Mouse (Mus musculus): ENCODE results near the gene Zfp954. TPM values are rescaled to one million over a fixed set of nuclear protein-coding genes. Genes with fewer than 3 reads are reported as not detected.
"Not testable (repeated sequence)": the region's sequence is repeated elsewhere in the genome, so short reads cannot be mapped to it uniquely, and the experiment has no call there.

The Zfp954 gene
- total RNA-seq, 1 experiment: 10.3 TPM

- in situ Hi-C loops (cut with MboI; ENCODE audit: low sequenced_read_pairs in 2 of 2, unreplicated experiment in 2 of 2): no loop called here
- no peak overlapping the region for H3K4me3 ChIP-seq (ENCODE audit: insufficient read depth in 1 of 2, low read depth in 1 of 2, low read length in 2 of 2, poor library complexity in 1 of 2, severe bottlenecking in 1 of 2)
- no peaks in the 10 kb centered on the region for H3K9me3 ChIP-seq (ENCODE audit: control insufficient read depth, insufficient read depth, low read depth, low read length)
- peaks cover 2 to 7% of the 10 kb centered on the region in 2 experiments; a peak in 3 of 4 replicates for H3K4me1 ChIP-seq (ENCODE audit: control insufficient read depth in 2 of 2, insufficient read depth in 2 of 2, low read length in 2 of 2, poor library complexity in 1 of 2)
- DNase-seq (ENCODE audit: low read depth, low spot score): peak; percentile 47
- no peak overlapping the region for H3K9ac ChIP-seq (ENCODE audit: insufficient read depth, low read depth, low read length, poor library complexity, severe bottlenecking)
- H3K36me3 ChIP-seq (ENCODE audit: control insufficient read depth, insufficient read depth, low read length, poor library complexity, severe bottlenecking): no peaks in the 10 kb centered on the region; the same call in 1 of the 2 replicates
- H3K27ac ChIP-seq (ENCODE audit: insufficient read depth, low read depth, low read length, poor library complexity, severe bottlenecking): peak overlapping the region; percentile 27; the same call in 1 of the 2 replicates
- TF ChIP-seq ZC3H11A (IDR thresholded peaks at IDR 0.05; ENCODE audit: borderline replicate concordance, low read depth, low read length) (no peak), MAFK (IDR thresholded peaks at IDR 0.05; ENCODE audit: insufficient read depth, low read depth, low read length) (no peak), ZNF384 (IDR thresholded peaks at IDR 0.05; ENCODE audit: low read depth, low read length) (no peak), CHD2 (IDR thresholded peaks at IDR 0.05; ENCODE audit: low read depth, low read length) (no peak), HCFC1 (IDR thresholded peaks at IDR 0.05; ENCODE audit: borderline replicate concordance, insufficient read depth, low read length) (no peak)
Measured at GRCm38 (mm10) chr7:7132751-7133150, 11.5 kb upstream of the Zfp954 start.

- DNase-seq (ENCODE audit: low read depth, low spot score); H3K9me3 ChIP-seq (ENCODE audit: control insufficient read depth, insufficient read depth, low read depth, low read length); H3K4me1 ChIP-seq (ENCODE audit: control insufficient read depth in 2 of 2, insufficient read depth in 2 of 2, low read length in 2 of 2, poor library complexity in 1 of 2); in situ Hi-C loops (cut with MboI; ENCODE audit: low sequenced_read_pairs in 2 of 2, unreplicated experiment in 2 of 2); H3K36me3 ChIP-seq (ENCODE audit: control insufficient read depth, insufficient read depth, low read length, poor library complexity, severe bottlenecking): not testable (repeated sequence)
- Histone ChIP-seq H3K4me3 (ENCODE audit: insufficient read depth in 1 of 2, low read depth in 1 of 2, low read length in 2 of 2, poor library complexity in 1 of 2, severe bottlenecking in 1 of 2) (peak overlapping the region; percentile 68 to 84), H3K27ac (ENCODE audit: insufficient read depth, low read depth, low read length, poor library complexity, severe bottlenecking) (peak overlapping the region; percentile 50; the same call in 1 of the 2 replicates), H3K9ac (ENCODE audit: insufficient read depth, low read depth, low read length, poor library complexity, severe bottlenecking) (peak overlapping the region; percentile 59)
Measured at GRCm38 (mm10) chr7:7130491-7131124, 9.3 kb upstream of the Zfp954 start.

- in situ Hi-C loops (cut with MboI; ENCODE audit: low sequenced_read_pairs in 2 of 2, unreplicated experiment in 2 of 2): loop anchor here in 1 of 2 experiments (25.0 kb wide), 1 partner anchor 91 kb away; the partner anchor contains the start of gene Zfp772
- Histone ChIP-seq H3K4me3 (ENCODE audit: insufficient read depth in 1 of 2, low read depth in 1 of 2, low read length in 2 of 2, poor library complexity in 1 of 2, severe bottlenecking in 1 of 2) (peak overlapping the region; percentile 73 to 75), H3K36me3 (ENCODE audit: control insufficient read depth, insufficient read depth, low read length, poor library complexity, severe bottlenecking) (peaks cover 4% of the 10 kb centered on the region; the same call in 1 of the 2 replicates), H3K9ac (ENCODE audit: insufficient read depth, low read depth, low read length, poor library complexity, severe bottlenecking) (no peak overlapping the region), H3K9me3 (ENCODE audit: control insufficient read depth, insufficient read depth, low read depth, low read length) (no peaks in the 10 kb centered on the region), H3K4me1 (ENCODE audit: control insufficient read depth in 2 of 2, insufficient read depth in 2 of 2, low read length in 2 of 2, poor library complexity in 1 of 2) (peaks cover 0 to 2% of the 10 kb centered on the region in 2 experiments; a peak in 1 of 4 replicates), H3K27ac (ENCODE audit: insufficient read depth, low read depth, low read length, poor library complexity, severe bottlenecking) (no peak overlapping the region)
- no peak for DNase-seq (ENCODE audit: low read depth, low spot score)
- TF ChIP-seq CHD2 (IDR thresholded peaks at IDR 0.05; ENCODE audit: low read depth, low read length): no peak
Measured at GRCm38 (mm10) chr7:7121602-7121980, 303 bp upstream of the Zfp954 start.

- Histone ChIP-seq H3K4me3 (ENCODE audit: insufficient read depth in 1 of 2, low read depth in 1 of 2, low read length in 2 of 2, poor library complexity in 1 of 2, severe bottlenecking in 1 of 2) (no peak overlapping the region), H3K4me1 (ENCODE audit: control insufficient read depth in 2 of 2, insufficient read depth in 2 of 2, low read length in 2 of 2, poor library complexity in 1 of 2) (peaks cover 0 to 2% of the 10 kb centered on the region in 2 experiments; a peak in 1 of 4 replicates), H3K27ac (ENCODE audit: insufficient read depth, low read depth, low read length, poor library complexity, severe bottlenecking) (no peak overlapping the region), H3K36me3 (ENCODE audit: control insufficient read depth, insufficient read depth, low read length, poor library complexity, severe bottlenecking) (peaks cover 13% of the 10 kb centered on the region), H3K9ac (ENCODE audit: insufficient read depth, low read depth, low read length, poor library complexity, severe bottlenecking) (no peak overlapping the region), H3K9me3 (ENCODE audit: control insufficient read depth, insufficient read depth, low read depth, low read length) (no peaks in the 10 kb centered on the region)
- in situ Hi-C loops (cut with MboI; ENCODE audit: low sequenced_read_pairs in 2 of 2, unreplicated experiment in 2 of 2): loop anchor here in 1 of 2 experiments (25.0 kb wide), 1 partner anchor 94 kb away; the partner anchor contains the start of gene Zfp772
- DNase-seq (ENCODE audit: low read depth, low spot score): no peak
- TF ChIP-seq ZC3H11A (IDR thresholded peaks at IDR 0.05; ENCODE audit: borderline replicate concordance, low read depth, low read length) (no peak), MAFK (IDR thresholded peaks at IDR 0.05; ENCODE audit: insufficient read depth, low read depth, low read length) (no peak), HCFC1 (IDR thresholded peaks at IDR 0.05; ENCODE audit: borderline replicate concordance, insufficient read depth, low read length) (no peak), CHD2 (IDR thresholded peaks at IDR 0.05; ENCODE audit: low read depth, low read length) (no peak), ZNF384 (IDR thresholded peaks at IDR 0.05; ENCODE audit: low read depth, low read length) (no peak)
Measured at GRCm38 (mm10) chr7:7118441-7118840, 2.8 kb downstream of the Zfp954 start.

GRCm38 (mm10) chr7:7108501-7108900 is 12.8 kb downstream of the Zfp954 start:
- Histone ChIP-seq H3K27ac (ENCODE audit: insufficient read depth, low read depth, low read length, poor library complexity, severe bottlenecking) (no peak overlapping the region), H3K9ac (ENCODE audit: insufficient read depth, low read depth, low read length, poor library complexity, severe bottlenecking) (peak overlapping the region; percentile 35; the same call in 1 of the 2 replicates), H3K4me1 (ENCODE audit: control insufficient read depth in 2 of 2, insufficient read depth in 2 of 2, low read length in 2 of 2, poor library complexity in 1 of 2) (no peaks in the 10 kb centered on the region), H3K9me3 (ENCODE audit: control insufficient read depth, insufficient read depth, low read depth, low read length) (no peaks in the 10 kb centered on the region), H3K36me3 (ENCODE audit: control insufficient read depth, insufficient read depth, low read length, poor library complexity, severe bottlenecking) (no peaks in the 10 kb centered on the region), H3K4me3 (ENCODE audit: insufficient read depth in 1 of 2, low read depth in 1 of 2, low read length in 2 of 2, poor library complexity in 1 of 2, severe bottlenecking in 1 of 2) (peak overlapping the region; percentile 53 to 63)
- TF ChIP-seq ZC3H11A (IDR thresholded peaks at IDR 0.05; ENCODE audit: borderline replicate concordance, low read depth, low read length) (no peak), HCFC1 (IDR thresholded peaks at IDR 0.05; ENCODE audit: borderline replicate concordance, insufficient read depth, low read length) (no peak), ZNF384 (IDR thresholded peaks at IDR 0.05; ENCODE audit: low read depth, low read length) (no peak), CHD2 (IDR thresholded peaks at IDR 0.05; ENCODE audit: low read depth, low read length) (no peak), MAFK (IDR thresholded peaks at IDR 0.05; ENCODE audit: insufficient read depth, low read depth, low read length) (no peak)
- in situ Hi-C loops (cut with MboI; ENCODE audit: low sequenced_read_pairs in 2 of 2, unreplicated experiment in 2 of 2): loop anchor here (10.0 to 25.0 kb wide), 2 partner anchors 54 to 104 kb away; partner anchors contain the start of gene Zfp772 (in 1 of the 2)
- no peak for DNase-seq (ENCODE audit: low read depth, low spot score)

Other genes with a start within 250 kb of the Zfp954 start
- gene Aurkc, start 126.2 kb downstream of the Zfp954 start, total RNA-seq (2012; rRNA removed): 8.4 and 9.8 TPM in 2 replicates
- gene Zfp773, start 15.3 kb upstream of the Zfp954 start, total RNA-seq (2012; rRNA removed): 3.6 and 5.9 TPM in 2 replicates
- 3.8 and 3.9 TPM in 2 replicates for gene Zfp418, start 49.8 kb upstream of the Zfp954 start, total RNA-seq (2012; rRNA removed)
- 2.8 and 3.1 TPM in 2 replicates for gene Zfp772, start 88.5 kb upstream of the Zfp954 start, total RNA-seq (2012; rRNA removed)
- not detected in 2 replicates for gene Vmn2r29, start 125.8 kb upstream of the Zfp954 start, total RNA-seq (2012; rRNA removed)
- gene Gm45844, start 156.8 kb upstream of the Zfp954 start, total RNA-seq (2012; rRNA removed): not detected in 2 replicates
- gene Clcn4, start 179.4 kb upstream of the Zfp954 start, total RNA-seq (2012; rRNA removed): 7.6 and 8.2 TPM in 2 replicates
- not detected in 2 replicates for gene Vmn2r30, start 216.1 kb upstream of the Zfp954 start, total RNA-seq (2012; rRNA removed)